Mouse (Mus musculus) CD8-positive naive resting alpha-beta T cell, adult 2 months (primary cell): ENCODE data around the gene Magoh.

Experiments
- DNase-seq, 2 experiments: peaks; one replicate each; pipeline ENCODE4 v3.0.0; 2022; ENCODE audit warnings: low read depth in 2 of 2, low spot score in 2 of 2

Gene Magoh

DNA sequence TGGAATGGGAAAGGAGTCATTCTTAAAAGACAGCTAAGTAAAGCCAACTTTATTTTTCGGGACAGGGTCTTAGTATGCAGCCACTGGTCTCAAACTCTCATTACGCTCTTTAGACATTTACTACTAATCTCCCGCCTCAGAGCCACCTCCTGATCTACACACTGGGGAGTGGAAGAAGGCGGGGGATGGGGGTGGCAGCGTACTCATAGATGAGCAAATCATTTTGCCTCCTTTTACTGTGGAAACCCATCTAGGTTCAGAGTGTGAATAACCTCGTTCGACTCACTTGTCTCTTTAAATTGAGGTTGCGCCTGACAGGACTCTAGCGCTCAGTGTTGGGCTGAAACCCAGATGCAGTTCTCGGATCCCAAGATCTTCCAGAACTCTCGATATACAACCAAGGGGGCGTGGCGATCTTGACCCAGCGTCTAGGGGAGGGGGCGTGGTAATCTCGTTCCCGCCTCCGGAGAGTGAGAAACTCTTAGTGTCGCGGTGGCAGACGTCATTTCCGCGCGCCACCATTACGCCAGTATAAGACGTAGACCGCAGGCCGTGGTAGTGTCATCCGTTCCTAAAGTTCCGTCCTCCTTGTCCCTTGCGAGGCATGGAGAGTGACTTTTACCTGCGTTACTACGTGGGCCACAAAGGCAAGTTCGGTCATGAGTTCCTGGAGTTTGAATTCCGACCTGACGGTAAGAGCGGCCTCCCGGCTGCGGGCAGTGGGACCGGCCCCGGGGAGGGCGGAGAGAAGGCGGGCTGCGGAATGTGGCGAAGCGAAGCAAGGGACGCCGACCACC, at the start of gene Magoh:
Magoh (plus strand) TSS at position 502 of the 797 bp plus-strand sequence.
- peak; percentile 86 to 93 for DNase-seq

DNA sequence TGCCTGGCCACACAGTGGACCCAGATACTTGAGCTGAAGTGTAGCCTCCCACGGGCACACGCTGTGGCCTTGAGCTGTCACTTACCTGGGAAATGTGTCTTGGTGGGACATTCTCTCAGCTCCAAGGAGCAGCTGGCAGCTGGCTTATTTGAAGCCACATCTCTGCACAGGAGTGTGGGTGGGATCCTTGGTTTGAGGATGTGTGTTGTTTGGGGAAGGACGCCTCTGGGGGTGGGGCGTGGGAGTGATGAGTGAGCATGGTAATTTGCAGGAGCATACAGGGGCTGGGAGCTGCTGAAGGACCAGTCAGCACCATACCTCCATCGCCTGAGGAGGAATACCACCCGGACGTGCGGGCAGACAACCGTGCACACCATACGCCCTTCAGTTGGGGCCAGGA, 49.4 kb upstream of the Magoh start:
- DNase-seq, result no peak

GRCm38 (mm10) chr4:107830821-107831221, 48.7 kb upstream of the Magoh start:
- DNase-seq, result no peak

GRCm38 (mm10) chr4:107831678-107832077, 47.9 kb upstream of the Magoh start:
- no peak for DNase-seq

DNA sequence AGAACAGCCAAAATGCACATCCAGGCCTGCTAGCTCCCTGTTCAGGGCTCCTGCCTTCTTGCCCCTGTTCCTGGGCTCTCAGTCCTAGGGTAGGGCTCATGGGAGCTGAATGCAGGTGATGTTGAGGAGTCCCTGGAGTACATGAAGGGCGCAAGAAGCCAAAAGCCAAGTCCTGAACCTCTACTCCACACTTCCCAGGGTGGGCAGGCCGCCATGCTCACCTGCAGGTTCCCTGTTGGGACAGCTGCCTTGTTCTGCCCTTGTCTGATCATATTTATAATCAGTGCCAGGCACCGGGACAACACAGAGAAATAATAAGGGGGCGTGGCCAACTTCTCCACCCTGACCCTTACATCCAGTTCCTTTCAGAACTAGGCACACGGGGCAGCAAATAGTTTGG, 46.0 kb upstream of the Magoh start:
- DNase-seq, result no peak

DNA sequence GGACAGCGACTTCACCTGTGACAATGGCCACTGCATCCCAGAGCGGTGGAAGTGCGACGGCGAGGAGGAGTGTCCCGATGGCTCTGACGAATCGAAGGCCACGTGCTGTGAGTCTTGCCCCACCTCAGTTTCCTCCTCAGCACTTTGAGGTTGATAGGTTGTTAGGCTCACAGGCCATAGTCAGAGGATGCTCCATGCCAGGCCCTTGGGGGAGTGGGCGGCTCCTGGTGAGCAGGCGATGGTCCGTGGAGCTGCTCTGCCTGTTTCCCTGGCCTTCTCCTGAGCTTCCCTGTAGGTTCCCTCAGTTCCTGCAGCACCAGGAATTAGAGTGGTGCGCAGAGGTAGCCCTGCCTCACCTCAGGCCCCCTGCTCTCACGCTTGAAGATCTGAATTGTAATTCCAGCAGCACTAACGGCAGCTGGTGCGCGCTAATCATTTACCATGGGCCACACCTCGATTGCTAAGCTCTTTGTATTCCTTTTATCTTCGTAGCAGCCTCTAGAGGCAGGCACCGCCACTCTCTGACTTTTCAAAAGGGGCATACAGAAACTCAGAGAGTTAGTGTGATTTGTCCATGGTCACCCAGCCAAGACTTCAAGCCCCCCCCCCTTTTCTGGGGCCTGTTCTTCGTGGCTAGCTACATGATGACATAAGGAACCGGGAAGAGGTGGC, 44.8 kb upstream of the Magoh start:
- no peak for DNase-seq

GRCm38 (mm10) chr4:107835508-107835909, 44.0 kb upstream of the Magoh start:
- DNase-seq, result no peak

- no peak for DNase-seq
These were observed 42.8 kb upstream of the Magoh start for GRCm38 (mm10) chr4:107836758-107837157.

GRCm38 (mm10) chr4:107837910-107838309, 41.6 kb upstream of the Magoh start:
- no peak for DNase-seq

GRCm38 (mm10) chr4:107843687-107844086, 35.9 kb upstream of the Magoh start:
- DNase-seq, result no peak

DNA sequence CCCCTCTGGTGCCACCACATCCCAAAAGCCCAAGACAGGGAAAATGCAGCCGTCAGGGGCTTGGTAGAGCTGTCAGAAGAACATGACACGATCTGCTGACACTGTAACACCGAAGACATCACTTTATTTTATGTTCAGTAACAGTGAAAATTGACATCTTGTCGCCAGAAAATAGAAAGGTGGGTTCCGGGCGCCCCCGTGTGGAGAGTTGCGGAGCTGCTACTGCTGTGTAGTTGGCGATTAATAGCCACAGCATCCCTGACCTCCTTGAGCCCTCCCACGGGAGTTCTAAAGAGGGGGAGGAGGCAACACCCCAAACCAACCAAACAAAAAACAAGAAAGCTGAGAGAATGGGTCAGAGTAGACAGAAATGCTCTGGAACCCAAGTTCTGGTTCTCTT, 34.6 kb upstream of the Magoh start:
- DNase-seq, result peak; percentile 55 to 71

DNA sequence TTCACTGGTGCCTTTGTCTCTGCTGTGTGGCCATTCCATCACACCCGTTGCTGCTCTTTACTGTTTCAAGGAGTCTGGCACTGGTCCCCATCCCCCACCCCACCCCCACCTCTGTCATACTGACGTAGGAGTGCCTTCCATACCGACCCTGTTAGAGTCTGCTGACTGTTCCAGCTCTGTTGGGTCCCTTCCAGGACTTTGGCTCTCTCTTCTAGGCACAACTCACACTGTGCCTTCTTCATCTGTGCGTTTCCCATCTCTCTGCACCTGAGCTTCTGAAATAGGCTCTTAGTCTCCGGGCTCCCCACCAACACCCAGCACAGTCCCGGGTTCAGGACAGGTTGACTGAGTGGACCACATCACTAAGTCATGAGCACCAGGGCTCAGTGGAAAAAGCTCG, 32.8 kb upstream of the Magoh start:
- DNase-seq, result no peak

DNA sequence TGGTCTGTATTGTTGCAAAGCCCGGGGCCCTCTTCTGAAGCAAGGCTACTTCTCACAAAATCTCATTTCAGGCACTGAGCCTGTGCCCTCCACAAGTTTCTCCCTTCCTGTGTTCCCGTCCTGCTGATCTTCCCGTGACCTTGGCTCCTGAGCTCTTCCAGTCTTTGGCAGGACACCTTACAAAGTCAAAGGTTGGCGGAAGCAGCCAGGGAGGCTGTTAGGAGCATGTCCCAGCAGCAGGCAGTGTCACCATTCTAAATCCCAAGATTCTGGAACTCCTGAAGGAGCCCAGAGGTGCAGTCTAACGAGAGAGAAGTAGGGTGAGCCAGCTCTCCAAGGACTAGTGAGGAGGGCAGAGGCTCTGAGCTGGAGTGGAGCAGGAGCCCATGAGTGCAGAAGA, 31.0 kb upstream of the Magoh start:
- DNase-seq, result no peak

DNA sequence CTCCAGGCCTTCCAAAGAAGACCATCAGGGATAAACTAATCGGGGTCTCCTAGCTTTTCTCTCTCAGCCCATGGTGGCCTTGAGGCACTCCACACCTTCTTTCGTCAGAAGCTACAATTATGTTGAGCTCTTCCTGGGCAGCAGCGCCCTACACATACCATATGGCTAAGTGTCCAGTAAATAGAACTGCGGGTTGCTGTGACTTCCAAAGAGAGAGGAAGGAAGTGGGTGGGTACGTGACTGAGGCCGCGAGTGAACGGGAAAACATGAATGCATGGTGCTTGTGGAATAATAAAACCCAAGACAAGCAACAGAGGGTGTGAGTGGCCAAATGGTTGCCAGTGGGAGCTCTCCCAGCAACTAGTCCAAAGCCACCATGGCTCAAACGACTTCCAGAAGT, 29.9 kb upstream of the Magoh start:
- DNase-seq, result no peak

GRCm38 (mm10) chr4:107850091-107850490, 29.5 kb upstream of the Magoh start:
- no peak for DNase-seq

DNA sequence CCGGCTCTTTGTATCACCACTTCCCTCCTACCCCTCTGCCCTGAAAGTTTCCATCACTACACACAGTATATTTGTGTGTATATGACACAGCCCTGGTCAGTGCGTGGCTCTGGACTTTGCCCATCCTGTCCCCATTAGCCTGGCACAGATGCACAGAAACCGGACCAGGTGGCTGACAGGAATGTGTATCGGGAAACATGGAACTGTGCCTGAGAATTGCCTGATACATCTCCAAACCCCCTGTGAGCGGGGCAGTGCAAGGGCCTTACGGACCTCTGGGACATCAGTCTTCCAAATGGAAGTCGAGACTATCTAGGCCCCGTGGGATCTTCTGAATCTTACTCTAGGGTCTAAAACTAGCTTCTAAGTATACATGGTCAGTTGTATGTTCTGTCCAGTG, 26.2 kb upstream of the Magoh start:
- no peak for DNase-seq

GRCm38 (mm10) chr4:107853836-107854235, 25.7 kb upstream of the Magoh start:
- no peak for DNase-seq

GRCm38 (mm10) chr4:107856958-107857686, 22.4 kb upstream of the Magoh start:
- no peak for DNase-seq

DNA sequence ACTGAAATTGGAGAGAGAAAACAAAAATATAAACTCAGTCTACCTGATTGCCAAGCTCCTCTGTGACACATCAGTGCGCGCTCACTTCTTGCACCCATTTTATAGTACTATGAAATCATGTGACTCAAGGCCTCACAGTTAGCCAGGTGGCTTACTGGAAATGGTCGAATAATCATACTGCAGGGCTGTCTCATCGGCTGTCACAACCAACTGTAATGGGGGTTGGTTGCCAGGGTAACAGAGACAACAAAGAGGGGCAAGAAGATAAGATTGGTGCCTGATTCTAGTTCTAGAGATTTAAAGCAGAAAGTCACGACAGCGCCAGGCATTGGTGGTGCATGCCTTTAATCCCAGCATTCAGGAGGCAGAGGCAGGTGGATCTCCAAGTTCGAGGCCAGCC, 20.6 kb upstream of the Magoh start:
- DNase-seq, result no peak

DNA sequence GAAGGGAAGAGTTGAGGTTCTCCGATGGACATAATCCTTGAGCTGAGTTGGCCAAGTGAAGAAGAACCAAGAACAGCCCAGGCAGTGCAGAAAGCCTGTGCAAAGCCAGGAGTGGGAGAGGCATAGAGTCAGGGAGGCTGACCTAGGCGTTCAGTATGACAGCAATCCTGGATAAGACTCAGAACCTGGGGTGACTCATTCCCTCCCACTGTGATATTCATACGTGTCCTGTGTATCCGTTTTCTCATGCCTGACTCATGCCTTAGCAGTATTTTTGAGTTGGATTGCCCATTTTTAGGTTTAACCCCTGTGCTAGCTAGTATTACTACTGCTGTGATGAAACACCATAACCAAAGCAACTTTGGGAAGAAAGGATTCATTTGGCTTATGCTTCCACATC, 14.7 kb upstream of the Magoh start:
- no peak for DNase-seq

GRCm38 (mm10) chr4:107881631-107882030, 2.1 kb downstream of the Magoh start:
- no peak for DNase-seq

GRCm38 (mm10) chr4:107886371-107886770, 6.8 kb downstream of the Magoh start:
- DNase-seq, result no peak
